Mouse (Mus musculus) heart, adult 2 months (tissue): ENCODE measurements at regions not wholly inside any gene's neighbourhood (a gene's known extent, or its start where the extent isn't known, plus 50 kb on each side); places are given as distances from the start of the nearest gene placed in this dataset.

ENCODE experiments used
- CTCF ChIP-seq: fragments of 200-600 bp; IDR thresholded peaks from 2 replicates; pipeline ENCODE4 v1.8.1; 2022; ENCODE audit warnings: antibody characterized with exemption, mild to moderate bottlenecking, moderate library complexity
- EP300 ChIP-seq: fragments of 200-500 bp; IDR thresholded peaks from 2 replicates; pipeline ENCODE4 v1.6.1; 2011; ENCODE audit warnings: low read depth, low read length, control low read depth; ENCODE audit not compliant: insufficient read depth
- POLR2A ChIP-seq: fragments of 200-500 bp; IDR thresholded peaks from 2 replicates; pipeline ENCODE4 v1.6.1; 2011; ENCODE audit warnings: mild to moderate bottlenecking, low read depth, low read length, control low read depth; ENCODE audit not compliant: insufficient read depth

DNA sequence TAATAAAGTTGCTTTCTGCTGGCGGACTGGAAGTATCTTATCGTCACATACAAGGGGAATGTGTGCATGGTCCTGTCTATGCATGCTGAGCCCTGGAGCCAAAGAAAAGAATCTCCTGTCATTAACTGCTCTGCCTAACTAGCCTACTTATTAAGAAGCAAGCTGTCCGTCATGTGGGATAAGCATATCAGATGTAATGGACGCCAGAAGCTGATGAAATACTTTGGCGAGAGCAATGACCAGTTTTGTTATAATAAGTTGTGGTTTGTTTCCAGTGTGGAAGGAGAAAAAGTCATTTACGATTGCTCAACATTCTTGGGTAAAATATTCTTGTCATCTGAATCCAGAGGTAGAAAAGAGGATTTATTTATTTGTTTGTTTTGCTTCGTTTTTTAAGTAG lies 563.2 kb downstream of the Tns3 start:
- TF ChIP-seq CTCF (no peak), POLR2A (no peak), EP300 (no peak)
